Mouse (Mus musculus) frontal cortex, adult 2 months (tissue): ENCODE results near the gene 1700025F22Rik. TPM values are rescaled to one million over a fixed set of nuclear protein-coding genes. Genes with fewer than 3 reads are reported as not detected.
"Not testable (repeated sequence)": the region's sequence is repeated elsewhere in the genome, so short reads cannot be mapped to it uniquely, and the experiment has no call there.

ENCODE experiments used
- DNase-seq, 2 experiments: peaks; one replicate each; pipeline ENCODE4 v3.0.0; 2022; ENCODE audit warnings: low spot score in 1 of 2; ENCODE audit errors: extremely low spot score in 1 of 2
- polyA plus RNA-seq: library from polyadenylated mRNA; depleted of rRNA; stranded (reverse); fragments of >200 nt; gene quantifications from 2 replicates; pipeline ENCODE4 v1.2.3, GENCODE M21; 2012; rRNA removed

1700025F22Rik gene
- not detected in 2 replicates for polyA plus RNA-seq

GRCm38 (mm10) chr19:11165172-11165571 is at the start of gene 1700025F22Rik:
TSS of gene 1700025F22Rik (minus strand) at chr19:11165320.
- DNase-seq, result no peak

GRCm38 (mm10) chr19:11196546-11196945 is 31.4 kb upstream of the 1700025F22Rik start, which contains the start of gene Ms4a13:
TSS of gene Ms4a13 (minus strand) at chr19:11196737.
- DNase-seq, result no peak

GRCm38 (mm10) chr19:11192552-11192951 is 27.4 kb upstream of the 1700025F22Rik start:
- no peak for DNase-seq

- DNase-seq, result peak in 1 of 2 experiments; percentile 32
These were observed 19.0 kb upstream of the 1700025F22Rik start for GRCm38 (mm10) chr19:11184121-11184520.

- DNase-seq, result no peak
These were observed 12.3 kb upstream of the 1700025F22Rik start for GRCm38 (mm10) chr19:11177464-11177863.

- not testable (repeated sequence) for DNase-seq
These were observed 7.2 kb downstream of the 1700025F22Rik start for GRCm38 (mm10) chr19:11157890-11158289.

- no peak for DNase-seq
These were observed 29.8 kb downstream of the 1700025F22Rik start for GRCm38 (mm10) chr19:11135336-11135735.

GRCm38 (mm10) chr19:11134852-11135251 is 30.3 kb downstream of the 1700025F22Rik start:
- no peak for DNase-seq

- not testable (repeated sequence) for DNase-seq
These were observed 34.3 kb downstream of the 1700025F22Rik start, which contains the start of gene 1700017D01Rik for GRCm38 (mm10) chr19:11130776-11131175. TSS of gene 1700017D01Rik (minus strand) at chr19:11130876.

GRCm38 (mm10) chr19:11129702-11130101 is 35.4 kb downstream of the 1700025F22Rik start:
- no peak for DNase-seq

GRCm38 (mm10) chr19:11121016-11121420 is 44.1 kb downstream of the 1700025F22Rik start:
- DNase-seq, result peak in 1 of 2 experiments; percentile 2

GRCm38 (mm10) chr19:11119338-11119737 is 45.8 kb downstream of the 1700025F22Rik start:
- peak in 1 of 2 experiments; percentile 41 for DNase-seq

- no peak for DNase-seq
These were observed 57.4 kb downstream of the 1700025F22Rik start for GRCm38 (mm10) chr19:11107746-11108145.

- no peak for DNase-seq
These were observed 63.2 kb downstream of the 1700025F22Rik start for GRCm38 (mm10) chr19:11101880-11102279.

GRCm38 (mm10) chr19:11098401-11098800 is 66.7 kb downstream of the 1700025F22Rik start:
- DNase-seq, result no peak

- peak in 1 of 2 experiments; percentile 3 for DNase-seq
These were observed 73.0 kb downstream of the 1700025F22Rik start for GRCm38 (mm10) chr19:11092131-11092530.

Other genes starting within 250 kb of the 1700025F22Rik start
- 0.06 TPM in 1 of 2 replicates, not detected in the other for gene Zp1, start 244.7 kb downstream of the 1700025F22Rik start, polyA plus RNA-seq
- 0.08 and 0.22 TPM in 2 replicates for gene Ptgdr2, start 228.2 kb downstream of the 1700025F22Rik start, polyA plus RNA-seq
- gene Ccdc86, start 216.1 kb downstream of the 1700025F22Rik start, polyA plus RNA-seq, result 5.1 and 5.5 TPM in 2 replicates
- not detected in 2 replicates for gene Ms4a10, start 190.7 kb downstream of the 1700025F22Rik start, polyA plus RNA-seq
- 81.7 and 91.9 TPM in 2 replicates for gene Ms4a15, start 172.1 kb downstream of the 1700025F22Rik start, polyA plus RNA-seq
- gene Ms4a18, start 147.3 kb downstream of the 1700025F22Rik start, polyA plus RNA-seq, result not detected in 2 replicates
- not detected in 2 replicates for gene Ms4a8a, start 84.2 kb downstream of the 1700025F22Rik start, polyA plus RNA-seq
- gene 1700017D01Rik, start 34.4 kb downstream of the 1700025F22Rik start, polyA plus RNA-seq, result not detected in 2 replicates
- not detected in 2 replicates for gene Ms4a13, start 31.4 kb upstream of the 1700025F22Rik start, polyA plus RNA-seq
- not detected in 2 replicates for gene Ms4a12, start 67.1 kb upstream of the 1700025F22Rik start, polyA plus RNA-seq
- 0.06 and 0.11 TPM in 2 replicates for gene Ms4a1, start 100.9 kb upstream of the 1700025F22Rik start, polyA plus RNA-seq
- not detected in 2 replicates for gene Ms4a5, start 118.6 kb upstream of the 1700025F22Rik start, polyA plus RNA-seq
- gene Ms4a14, start 149.1 kb upstream of the 1700025F22Rik start, polyA plus RNA-seq, result 0.08 and 0.18 TPM in 2 replicates
- 0.72 and 0.82 TPM in 2 replicates for gene Ms4a7, start 170.8 kb upstream of the 1700025F22Rik start, polyA plus RNA-seq
- 0.18 and 0.21 TPM in 2 replicates for gene Ms4a4a, start 210.2 kb upstream of the 1700025F22Rik start, polyA plus RNA-seq
- gene Ms4a4c, start 239.4 kb upstream of the 1700025F22Rik start, polyA plus RNA-seq, result 0.17 and 0.32 TPM in 2 replicates